In the genomic region with DNA sequence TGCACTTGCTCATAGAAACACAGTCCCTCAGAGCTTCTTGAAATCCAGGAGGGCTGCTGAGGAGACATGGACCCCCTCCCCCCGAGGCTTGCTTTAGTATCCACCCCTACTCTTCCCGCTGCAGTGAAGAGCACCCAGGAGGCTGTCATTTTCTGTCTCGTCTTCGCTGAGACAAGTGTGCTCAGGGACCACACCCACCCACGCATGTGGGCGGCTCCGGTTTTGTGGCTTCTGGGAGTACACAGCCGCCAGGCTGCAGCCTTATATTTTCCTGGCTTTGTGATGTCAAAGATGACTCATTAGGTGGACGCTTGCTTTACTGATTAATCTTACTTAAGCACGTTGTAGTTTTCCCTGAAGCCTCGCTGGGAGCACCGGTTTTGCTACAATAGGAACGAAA, we compare ENCODE assay signal across 1 mouse cellular context.
A peak's percentile ranks its signal among the peaks of the same experiment; 100 is the strongest.
TF ChIP-seq lines count a peak whose summit lies in the region.

No protein-coding gene starts in this region.

TF ChIP-seq in CH12.LX, 34 proteins besides CTCF, POLR2A, EP300 and RAD21 (continued from another document):
- no peak for TF ChIP-seq KAT2A (IDR thresholded peaks at IDR 0.05; ENCODE audit: insufficient replicate concordance, low read length)
- no peak for TF ChIP-seq NELFE (IDR thresholded peaks at IDR 0.05; ENCODE audit: low read depth, low read length)
- TF ChIP-seq PAX5 (IDR thresholded peaks at IDR 0.05; ENCODE audit: low read length) = no peak
- no peak for TF ChIP-seq UBTF (IDR thresholded peaks at IDR 0.05; ENCODE audit: low read depth, low read length)
- TF ChIP-seq POLR2AphosphoS2 (IDR thresholded peaks at IDR 0.05; ENCODE audit: low read depth, low read length) = no peak
- no peak for TF ChIP-seq USF2 (conservative IDR thresholded peaks at IDR 0.05; ENCODE audit: low read depth, low read length)
- TF ChIP-seq CHD2 (IDR thresholded peaks at IDR 0.05; ENCODE audit: low read length) = no peak
- no peak for TF ChIP-seq GABPA (IDR thresholded peaks at IDR 0.05; ENCODE audit: insufficient replicate concordance, low read depth, low read length)
- TF ChIP-seq CHD1 (IDR thresholded peaks at IDR 0.05; ENCODE audit: low read depth, low read length) = no peak
- peak; percentile 38; the same call in 1 of the 2 replicates for TF ChIP-seq BHLHE40 (IDR thresholded peaks at IDR 0.05; ENCODE audit: low read depth, low read length)
- no peak for TF ChIP-seq MAZ (IDR thresholded peaks at IDR 0.05; ENCODE audit: low read depth, low read length)
- TF ChIP-seq MXI1 (IDR thresholded peaks at IDR 0.05; ENCODE audit: low read depth, low read length) = peak; percentile 69; the same call in 1 of the 2 replicates
- no peak for TF ChIP-seq MEF2A (IDR thresholded peaks at IDR 0.05; ENCODE audit: borderline replicate concordance, low read depth, low read length)
- TF ChIP-seq RCOR1 (conservative IDR thresholded peaks at IDR 0.05; ENCODE audit: low read depth, low read length) = no peak
